Comparison of ENCODE assay signal across 16 mouse cellular contexts in the genomic region with DNA sequence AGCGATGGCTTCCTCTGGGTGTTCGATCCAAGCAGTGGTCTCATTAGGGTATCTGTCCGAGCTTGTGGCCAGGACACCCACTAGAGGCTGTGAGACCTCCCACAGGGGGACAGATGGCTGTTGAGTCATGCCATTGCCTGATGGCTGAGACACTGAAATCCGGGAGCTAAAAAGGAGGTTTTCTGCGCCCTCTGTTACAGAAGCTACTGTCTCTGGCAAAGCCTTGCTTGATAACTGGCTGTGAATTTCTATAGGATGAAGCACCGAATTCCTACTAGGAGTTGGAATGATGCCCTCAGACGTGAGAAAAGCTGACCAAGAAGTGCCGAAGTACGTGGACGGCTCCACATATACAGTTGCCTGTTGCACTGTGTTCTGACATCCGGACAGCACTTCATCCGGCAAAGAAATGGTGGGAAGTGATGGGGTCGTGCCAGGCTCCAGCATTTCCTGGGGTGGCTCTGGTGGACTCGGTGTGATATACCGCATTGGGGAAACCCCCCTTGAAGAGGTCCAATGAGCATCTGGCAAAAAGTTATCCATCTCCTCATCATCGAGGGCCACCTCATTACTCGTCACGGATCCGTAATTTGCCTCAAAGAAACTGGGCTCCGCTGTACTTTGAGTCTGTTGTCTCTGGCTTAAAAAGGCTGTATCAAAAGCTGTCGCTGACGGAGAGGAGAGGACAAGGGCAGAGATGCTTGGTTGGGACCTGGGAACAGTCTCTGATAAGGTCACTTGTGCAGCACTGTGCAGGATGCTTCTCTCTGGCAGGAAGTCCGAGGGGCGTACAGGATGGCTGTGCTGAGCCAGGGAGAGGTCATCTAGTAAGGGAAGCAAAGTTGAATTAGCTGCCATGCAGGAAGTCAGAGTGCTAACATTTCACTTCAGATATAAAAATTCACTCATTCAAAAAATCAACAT. TPM values are rescaled to one million over a fixed set of nuclear protein-coding genes. Genes with fewer than 3 reads are reported as not detected.
DNase-seq lines count a peak whose midpoint lies in the region; ATAC-seq and TF ChIP-seq lines count a peak whose summit lies in the region.
"Had no signal": no experiment of that assay in that cellular context is flagged by ENCODE, and none has a peak within 500 bp of the region (broad histone marks: within the 10 kb centered on the region; RNA-seq: fewer than 3 reads in every experiment).

No protein-coding gene starts in this region.

- no peak overlapping the region for H3K9ac ChIP-seq in kidney, embryonic 16.5 days (replicated peaks; ENCODE audit: low read length)
- no peak overlapping the region for H3K9ac ChIP-seq in forebrain, embryonic 14.5 days (ENCODE audit: low read length)
- no peak overlapping the region for H3K9ac ChIP-seq in stomach, postnatal 0 days (ENCODE audit: low read length)
- H3K9ac ChIP-seq: liver, embryonic 12.5 days had no signal

- no peak overlapping the region for H3K4me3 ChIP-seq in kidney, embryonic 16.5 days (ENCODE audit: low read length)
- no peak overlapping the region for H3K4me3 ChIP-seq in forebrain, embryonic 14.5 days (ENCODE audit: low read depth, low read length)
- no peak overlapping the region for H3K4me3 ChIP-seq in stomach, postnatal 0 days (ENCODE audit: low read depth, low read length)
- H3K4me3 ChIP-seq: embryonic facial prominence, embryonic 10.5 days; hindbrain, embryonic 10.5 days; liver, embryonic 12.5 days; midbrain, embryonic 10.5 days had no signal

- H3K36me3 ChIP-seq in kidney, embryonic 16.5 days (ENCODE audit: insufficient read depth, low read length), result peaks cover 25% of the 10 kb centered on the region
- H3K36me3 ChIP-seq in forebrain, embryonic 14.5 days (ENCODE audit: control insufficient read depth, insufficient read depth, low read length), result peaks cover 31% of the 10 kb centered on the region
- H3K36me3 ChIP-seq in stomach, postnatal 0 days (ENCODE audit: control insufficient read depth, insufficient read depth, low read length), result no peaks in the 10 kb centered on the region

- no peak overlapping the region for H3K4me2 ChIP-seq in kidney, embryonic 16.5 days (replicated peaks; ENCODE audit: low read depth, low read length)
- no peak overlapping the region for H3K4me2 ChIP-seq in forebrain, embryonic 14.5 days (ENCODE audit: low read length)
- no peak overlapping the region for H3K4me2 ChIP-seq in stomach, postnatal 0 days (replicated peaks; ENCODE audit: low read depth)
- H3K4me2 ChIP-seq: liver, embryonic 12.5 days had no signal

- no peak for DNase-seq in kidney, adult 18-20 months
- peak; percentile 96 for DNase-seq in brain, adult 2 months (ENCODE audit: low read depth, low spot score)
- DNase-seq in cerebellum, adult 11 months, result peak; percentile 82
- DNase-seq in frontal cortex, adult 2 months (ENCODE audit: extremely low spot score in 1 of 2, low spot score in 1 of 2), result peak; percentile 74 to 79
- no peak for DNase-seq in forebrain, embryonic 14.5 days (ENCODE audit: low spot score)
- DNase-seq in stomach, postnatal 0 days (ENCODE audit: low spot score), result no peak
- DNase-seq: kidney, adult 11 months; lung, postnatal 14 days had no signal

- peaks cover 12% of the 10 kb centered on the region for H3K4me1 ChIP-seq in kidney, embryonic 16.5 days (ENCODE audit: insufficient read depth, low read length)
- H3K4me1 ChIP-seq in forebrain, embryonic 14.5 days (ENCODE audit: control insufficient read depth, insufficient read depth, low read length), result no peaks in the 10 kb centered on the region
- no peaks in the 10 kb centered on the region for H3K4me1 ChIP-seq in stomach, postnatal 0 days (replicated peaks; ENCODE audit: control insufficient read depth, insufficient read depth)
- H3K4me1 ChIP-seq: liver, embryonic 12.5 days had no signal

- no peak for TF ChIP-seq CTCF in stomach, postnatal 0 days (IDR thresholded peaks at IDR 0.05; ENCODE audit: low read depth)

- no peak for TF ChIP-seq EP300 in stomach, postnatal 0 days (optimal IDR thresholded peaks at IDR 0.05)

- peak overlapping the region; percentile 25; the same call in 1 of the 2 replicates for H3K27ac ChIP-seq in kidney, embryonic 16.5 days (ENCODE audit: low read length)
- H3K27ac ChIP-seq in forebrain, embryonic 14.5 days (ENCODE audit: low read depth, low read length), result no peak overlapping the region
- no peak overlapping the region for H3K27ac ChIP-seq in stomach, postnatal 0 days (replicated peaks)
- H3K27ac ChIP-seq: embryonic facial prominence, embryonic 10.5 days; hindbrain, embryonic 10.5 days; liver, embryonic 12.5 days; midbrain, embryonic 10.5 days had no signal

- ATAC-seq in kidney, embryonic 16.5 days (ENCODE audit: low FRiP score, low TSS enrichment), result 0 out of 2 replicates have a peak, but pooled peaks have one; percentile 44
- ATAC-seq in forebrain, embryonic 14.5 days, result no peak
- no peak for ATAC-seq in inflammation-experienced regulatory T-cells, adult 6 months
- ATAC-seq in stomach, postnatal 0 days (ENCODE audit: low FRiP score, low TSS enrichment), result no peak
- ATAC-seq: liver, embryonic 12.5 days; Patski had no signal

- H3K27me3 ChIP-seq in kidney, embryonic 16.5 days (ENCODE audit: insufficient read depth, low read length), result no peaks in the 10 kb centered on the region
- no peaks in the 10 kb centered on the region for H3K27me3 ChIP-seq in forebrain, embryonic 14.5 days (replicated peaks; ENCODE audit: control insufficient read depth, insufficient read depth, low read length)
- H3K27me3 ChIP-seq in stomach, postnatal 0 days (ENCODE audit: control insufficient read depth, insufficient read depth, low read length), result no peaks in the 10 kb centered on the region
- H3K27me3 ChIP-seq: CH12.LX; liver, embryonic 12.5 days; Patski had no signal

- H3K9me3 ChIP-seq in kidney, embryonic 16.5 days (ENCODE audit: low read length), result no peaks in the 10 kb centered on the region; the same call in 1 of the 2 replicates
- no peaks in the 10 kb centered on the region for H3K9me3 ChIP-seq in forebrain, embryonic 14.5 days (replicated peaks; ENCODE audit: control insufficient read depth, low read length)
- no peaks in the 10 kb centered on the region for H3K9me3 ChIP-seq in stomach, postnatal 0 days (ENCODE audit: control insufficient read depth, low read length)
- H3K9me3 ChIP-seq: embryonic facial prominence, embryonic 10.5 days; hindbrain, embryonic 10.5 days; liver, embryonic 12.5 days; midbrain, embryonic 10.5 days had no signal

- 77% methylated on average over 24 of the region's 24 CpGs for WGBS in kidney, embryonic 16.5 days
- WGBS in forebrain, embryonic 14.5 days, result 92% methylated on average over 24 of the region's 24 CpGs
- WGBS in stomach, postnatal 0 days, result 89% methylated on average over 24 of the region's 24 CpGs

RNA-seq across cellular contexts. Expression of a gene that starts 57.3 kb away (rescaled TPM):
- 5.7 and 7.2 TPM in 2 replicates for polyA plus RNA-seq in kidney, embryonic 16.5 days (2015; fragmentation: Nextera tagmentation; extraction: Ambion mirVana)
- polyA plus RNA-seq in frontal cortex, adult 2 months (2012; rRNA removed), result 17.9 and 19.2 TPM in 2 replicates
- 10.9 and 13.3 TPM in 2 replicates for polyA plus RNA-seq in forebrain, embryonic 14.5 days (2014; fragmentation: Nextera tagmentation; extraction: Ambion mirVana)
- under 1 TPM in 1 of 3 experiments, not detected in 2; 0.08 TPM for polyA plus RNA-seq in inflammation-experienced regulatory T-cells, adult 6 months (2017; shearing (Covaris generic))
- 0.70 and 1.1 TPM in 2 replicates for polyA plus RNA-seq in stomach, postnatal 0 days (2015; fragmentation: Nextera tagmentation; extraction: Ambion mirVana)

Comparison
In these comparisons a context has a peak if more than half of its experiments do, and no peak if none do; other contexts are left out.
1. DNase-seq: peak in brain, adult 2 months (single experiment), cerebellum, adult 11 months (single experiment) and frontal cortex, adult 2 months (2 of 2); none in kidney, adult 18-20 months (single experiment), forebrain, embryonic 14.5 days (single experiment) and stomach, postnatal 0 days (single experiment).